Comparison of ENCODE assay signal across 9 mouse cellular contexts in genomic region chr15:79328939-79329275, GRCm38 (mm10). TPM values are rescaled to one million over a fixed set of nuclear protein-coding genes. Genes with fewer than 3 reads are reported as not detected.
DNase-seq lines count a peak whose midpoint lies in the region; ATAC-seq and TF ChIP-seq lines count a peak whose summit lies in the region.
"Had no signal": no experiment of that assay in that cellular context is flagged by ENCODE, and none has a peak within 500 bp of the region (broad histone marks: within the 10 kb centered on the region; RNA-seq: fewer than 3 reads in every experiment).

No protein-coding gene starts in this region.

- H3K4me2 ChIP-seq in heart, embryonic 16.5 days (ENCODE audit: low read depth, low read length) = peak overlapping the region; percentile 92; the same call in 1 of the 2 replicates
- H3K4me2 ChIP-seq in embryonic facial prominence, embryonic 14.5 days (ENCODE audit: low read depth, low read length) = peak overlapping the region; percentile 82
- H3K4me2 ChIP-seq in liver, embryonic 15.5 days = peak overlapping the region; percentile 87

- no peaks in the 10 kb centered on the region for H3K9me3 ChIP-seq in heart, embryonic 16.5 days (replicated peaks; ENCODE audit: control insufficient read depth, low read length)
- H3K9me3 ChIP-seq in E14TG2a.4 (ENCODE audit: low read length) = no peaks in the 10 kb centered on the region
- no peaks in the 10 kb centered on the region for H3K9me3 ChIP-seq in embryonic facial prominence, embryonic 14.5 days (ENCODE audit: control insufficient read depth, low read length)
- H3K9me3 ChIP-seq in liver, embryonic 15.5 days (replicated peaks) = no peaks in the 10 kb centered on the region

- H3K4me3 ChIP-seq in heart, embryonic 16.5 days (ENCODE audit: low read length) = no peak overlapping the region
- no peak overlapping the region for H3K4me3 ChIP-seq in heart, adult 2 months
- peak overlapping the region; percentile 68 for H3K4me3 ChIP-seq in E14TG2a.4 (replicated peaks; ENCODE audit: low read length)
- no peak overlapping the region for H3K4me3 ChIP-seq in embryonic facial prominence, embryonic 14.5 days (ENCODE audit: low read depth, low read length)
- peak overlapping the region; percentile 72; the same call in 1 of the 2 replicates for H3K4me3 ChIP-seq in liver, embryonic 15.5 days (replicated peaks)

- peaks cover 17% of the 10 kb centered on the region for H3K4me1 ChIP-seq in heart, embryonic 16.5 days (ENCODE audit: control insufficient read depth, insufficient read depth, low read length)
- H3K4me1 ChIP-seq in heart, adult 2 months (ENCODE audit: control insufficient read depth, insufficient read depth, low read length) = peaks cover 14% of the 10 kb centered on the region
- peaks cover 80% of the 10 kb centered on the region for H3K4me1 ChIP-seq in E14TG2a.4 (replicated peaks; ENCODE audit: low read depth, low read length)
- peaks cover 10% of the 10 kb centered on the region; the same call in 1 of the 2 replicates for H3K4me1 ChIP-seq in embryonic facial prominence, embryonic 14.5 days (ENCODE audit: control insufficient read depth, insufficient read depth, low read length)
- H3K4me1 ChIP-seq in liver, embryonic 15.5 days (replicated peaks) = peaks cover 62% of the 10 kb centered on the region

- TF ChIP-seq POLR2A in heart, adult 2 months (IDR thresholded peaks at IDR 0.05; ENCODE audit: insufficient read depth, low read depth, low read length) = no peak

- no peak for TF ChIP-seq CTCF in heart, adult 2 months (IDR thresholded peaks at IDR 0.05)
- no peak for TF ChIP-seq CTCF in E14TG2a.4 (conservative IDR thresholded peaks at IDR 0.05; ENCODE audit: low read length)

- no peaks in the 10 kb centered on the region for H3K36me3 ChIP-seq in heart, embryonic 16.5 days (ENCODE audit: control insufficient read depth, insufficient read depth)
- no peaks in the 10 kb centered on the region for H3K36me3 ChIP-seq in heart, adult 2 months (ENCODE audit: control insufficient read depth, insufficient read depth, low read length)
- H3K36me3 ChIP-seq in E14TG2a.4 (ENCODE audit: insufficient read depth, low read length) = peaks cover 14% of the 10 kb centered on the region
- H3K36me3 ChIP-seq in embryonic facial prominence, embryonic 14.5 days (ENCODE audit: control insufficient read depth, insufficient read depth, low read length) = no peaks in the 10 kb centered on the region
- no peaks in the 10 kb centered on the region for H3K36me3 ChIP-seq in liver, embryonic 15.5 days (replicated peaks)

- H3K27me3 ChIP-seq in heart, embryonic 16.5 days (ENCODE audit: control insufficient read depth, insufficient read depth, low read length) = no peaks in the 10 kb centered on the region
- no peaks in the 10 kb centered on the region for H3K27me3 ChIP-seq in heart, adult 2 months (ENCODE audit: control insufficient read depth, insufficient read depth, low read length)
- no peaks in the 10 kb centered on the region for H3K27me3 ChIP-seq in E14TG2a.4 (ENCODE audit: insufficient read depth, low read length)
- no peaks in the 10 kb centered on the region for H3K27me3 ChIP-seq in embryonic facial prominence, embryonic 14.5 days (replicated peaks; ENCODE audit: control insufficient read depth, insufficient read depth, low read length)
- H3K27me3 ChIP-seq in liver, embryonic 15.5 days = no peaks in the 10 kb centered on the region

- ATAC-seq in heart, embryonic 16.5 days (replicated peaks; ENCODE audit: extremely low read depth, insufficient read depth, low FRiP score) = no peak
- no peak for ATAC-seq in embryonic facial prominence, embryonic 14.5 days (ENCODE audit: low read depth)
- no peak for ATAC-seq in liver, embryonic 15.5 days (ENCODE audit: insufficient read depth)

- intact Hi-C loops in heart, adult 2 months (cut with DNase I) = loop anchor here (2.0 to 5.0 kb wide), 4 partner anchors 18 to 87 kb away; partner anchors contain the start of gene Maff

- 91% methylated on average over 4 of the region's 4 CpGs for WGBS in heart, embryonic 16.5 days
- 91% methylated on average over 4 of the region's 4 CpGs for WGBS in heart, adult 2 months
- 91% methylated on average over 4 of the region's 4 CpGs for WGBS in embryonic facial prominence, embryonic 14.5 days
- 57% methylated on average over 4 of the region's 4 CpGs for WGBS in liver, embryonic 15.5 days (ENCODE audit: insufficient replicate concordance)

- H3K9ac ChIP-seq in heart, embryonic 16.5 days (ENCODE audit: low read length) = no peak overlapping the region
- H3K9ac ChIP-seq in heart, adult 2 months (ENCODE audit: low read depth, low read length) = no peak overlapping the region
- H3K9ac ChIP-seq in embryonic facial prominence, embryonic 14.5 days (ENCODE audit: low read depth, low read length) = no peak overlapping the region
- no peak overlapping the region; the same call in 1 of the 2 replicates for H3K9ac ChIP-seq in liver, embryonic 15.5 days

- DNase-seq in heart, adult 2 months = no peak
- no peak for DNase-seq in embryonic facial prominence, embryonic 14.5 days (ENCODE audit: low spot score)
- DNase-seq in Muller cell, postnatal 12 days (ENCODE audit: inconsistent ontology term) = no peak
- DNase-seq in adrenal gland, postnatal 36 days = no peak
- DNase-seq in left cerebral cortex, adult 8-10 months (ENCODE audit: low spot score in 2 of 2) = no peak

- no peak for TF ChIP-seq EP300 in heart, adult 2 months (IDR thresholded peaks at IDR 0.05; ENCODE audit: insufficient read depth, low read depth, low read length)

- H3K79me2 ChIP-seq in heart, adult 2 months (replicated peaks; ENCODE audit: control insufficient read depth, insufficient read depth, low read length) = no peaks in the 10 kb centered on the region

- H3K27ac ChIP-seq in heart, embryonic 16.5 days (ENCODE audit: low read length) = no peak overlapping the region
- H3K27ac ChIP-seq in heart, adult 2 months = no peak overlapping the region
- H3K27ac ChIP-seq in embryonic facial prominence, embryonic 14.5 days (replicated peaks; ENCODE audit: low read depth, low read length) = peak overlapping the region; percentile 88; the same call in 1 of the 2 replicates
- peak overlapping the region; percentile 90; the same call in 1 of the 2 replicates for H3K27ac ChIP-seq in liver, embryonic 15.5 days (replicated peaks)

RNA-seq across cellular contexts. Expression of gene Pla2g6, which starts 0.7 kb away (rescaled TPM):
- polyA plus RNA-seq in heart, embryonic 16.5 days (2015; fragmentation: Nextera tagmentation; extraction: Ambion mirVana) = 12.1 and 13.7 TPM in 2 replicates
- 10 to 100 TPM; 10.7 to 11.0 TPM for total RNA-seq in heart, adult 2 months (2021)
- polyA plus RNA-seq in heart, adult 2 months (2012; rRNA removed) = 11.7 and 14.0 TPM in 2 replicates
- polyA plus RNA-seq in embryonic facial prominence, embryonic 14.5 days (2014; fragmentation: Nextera tagmentation; extraction: Ambion mirVana) = 13.3 and 14.6 TPM in 2 replicates
- 14.8 and 15.6 TPM in 2 replicates for polyA plus RNA-seq in liver, embryonic 15.5 days (2015; fragmentation: Nextera tagmentation; extraction: Ambion mirVana)
- 10 to 100 TPM; 25.1 to 30.8 TPM for total RNA-seq in adrenal gland, postnatal 36 days (2021)
- total RNA-seq in left cerebral cortex, adult 8-10 months (2022) = 10 to 100 TPM; 21.4 to 24.1 (median 22.8) TPM

RNA-seq across cellular contexts. Expression of gene Maff, which starts 17.5 kb away (rescaled TPM):
- polyA plus RNA-seq in heart, embryonic 16.5 days (2015; fragmentation: Nextera tagmentation; extraction: Ambion mirVana) = 3.9 and 4.1 TPM in 2 replicates
- total RNA-seq in heart, adult 2 months (2021) = 10 to 100 TPM in 1 of 2 experiments, 1 to 10 TPM in 1; 9.3 to 13.7 TPM
- 3.4 and 4.3 TPM in 2 replicates for polyA plus RNA-seq in heart, adult 2 months (2012; rRNA removed)
- polyA plus RNA-seq in embryonic facial prominence, embryonic 14.5 days (2014; fragmentation: Nextera tagmentation; extraction: Ambion mirVana) = 2.6 and 2.8 TPM in 2 replicates
- 2.1 and 2.6 TPM in 2 replicates for polyA plus RNA-seq in liver, embryonic 15.5 days (2015; fragmentation: Nextera tagmentation; extraction: Ambion mirVana)
- 10 to 100 TPM in 1 of 2 experiments, 1 to 10 TPM in 1; 6.3 to 19.1 TPM for total RNA-seq in adrenal gland, postnatal 36 days (2021)
- total RNA-seq in left cerebral cortex, adult 8-10 months (2022) = 1 to 10 TPM; 1.2 to 3.8 (median 1.5) TPM

RNA-seq across cellular contexts. Expression of gene Baiap2l2, which starts 43.6 kb away (rescaled TPM):
- polyA plus RNA-seq in heart, embryonic 16.5 days (2015; fragmentation: Nextera tagmentation; extraction: Ambion mirVana) = 14.2 and 17.3 TPM in 2 replicates
- under 1 TPM; 0.78 to 0.84 TPM for total RNA-seq in heart, adult 2 months (2021)
- 0.70 and 2.9 TPM in 2 replicates for polyA plus RNA-seq in heart, adult 2 months (2012; rRNA removed)
- polyA plus RNA-seq in embryonic facial prominence, embryonic 14.5 days (2014; fragmentation: Nextera tagmentation; extraction: Ambion mirVana) = 5.6 and 6.9 TPM in 2 replicates
- polyA plus RNA-seq in liver, embryonic 15.5 days (2015; fragmentation: Nextera tagmentation; extraction: Ambion mirVana) = 2.4 and 2.7 TPM in 2 replicates
- not detected for total RNA-seq in adrenal gland, postnatal 36 days (2021)
- 10 to 100 TPM in 3 of 4 experiments, 1 to 10 TPM in 1; 3.1 to 14.2 (median 11.4) TPM for total RNA-seq in left cerebral cortex, adult 8-10 months (2022)
- total RNA-seq: neutrophil, adult 5-6 weeks had no signal

Comparison
In these comparisons a context has a peak if more than half of its experiments do, and no peak if none do; other contexts are left out.
1. H3K27ac ChIP-seq: peak in embryonic facial prominence, embryonic 14.5 days (single experiment) and liver, embryonic 15.5 days (single experiment); none in heart, embryonic 16.5 days (single experiment) and heart, adult 2 months (single experiment).
2. H3K4me3 ChIP-seq: peak in E14TG2a.4 (single experiment) and liver, embryonic 15.5 days (single experiment); none in heart, embryonic 16.5 days (single experiment), heart, adult 2 months (single experiment) and embryonic facial prominence, embryonic 14.5 days (single experiment).
3. Peak in every context shown above with its lines, with median percentiles within 50 percentile points of each other: H3K4me2 ChIP-seq.